Mouse (Mus musculus) CD4-positive, CD25-positive, alpha-beta regulatory T cell, adult 4 months (primary cell): ENCODE data around the gene Atp6v1g2. TPM values are rescaled to one million over a fixed set of nuclear protein-coding genes. Genes with fewer than 3 reads are reported as not detected.

ENCODE experiments used
- ATAC-seq: one replicate; pipeline ENCODE4 v1.8.0; 2017
- polyA plus RNA-seq, 2 experiments: library from polyadenylated mRNA; unstranded; fragments of 100-300 nt; shearing (Covaris generic); gene quantifications; one replicate each; pipeline ENCODE4 v1.2.1; 2017

Atp6v1g2 gene
- polyA plus RNA-seq, 2 experiments from 2014 or later = 6.3 to 8.2 TPM

GRCm38 (mm10) chr17:35255704-35256103 is 22.2 kb downstream of the Atp6v1g2 start:
- ATAC-seq = no peak

GRCm38 (mm10) chr17:35257378-35257777 is 23.9 kb downstream of the Atp6v1g2 start:
- ATAC-seq = no peak

GRCm38 (mm10) chr17:35257824-35258491 is 24.5 kb downstream of the Atp6v1g2 start:
- peak; percentile 30 for ATAC-seq

DNA sequence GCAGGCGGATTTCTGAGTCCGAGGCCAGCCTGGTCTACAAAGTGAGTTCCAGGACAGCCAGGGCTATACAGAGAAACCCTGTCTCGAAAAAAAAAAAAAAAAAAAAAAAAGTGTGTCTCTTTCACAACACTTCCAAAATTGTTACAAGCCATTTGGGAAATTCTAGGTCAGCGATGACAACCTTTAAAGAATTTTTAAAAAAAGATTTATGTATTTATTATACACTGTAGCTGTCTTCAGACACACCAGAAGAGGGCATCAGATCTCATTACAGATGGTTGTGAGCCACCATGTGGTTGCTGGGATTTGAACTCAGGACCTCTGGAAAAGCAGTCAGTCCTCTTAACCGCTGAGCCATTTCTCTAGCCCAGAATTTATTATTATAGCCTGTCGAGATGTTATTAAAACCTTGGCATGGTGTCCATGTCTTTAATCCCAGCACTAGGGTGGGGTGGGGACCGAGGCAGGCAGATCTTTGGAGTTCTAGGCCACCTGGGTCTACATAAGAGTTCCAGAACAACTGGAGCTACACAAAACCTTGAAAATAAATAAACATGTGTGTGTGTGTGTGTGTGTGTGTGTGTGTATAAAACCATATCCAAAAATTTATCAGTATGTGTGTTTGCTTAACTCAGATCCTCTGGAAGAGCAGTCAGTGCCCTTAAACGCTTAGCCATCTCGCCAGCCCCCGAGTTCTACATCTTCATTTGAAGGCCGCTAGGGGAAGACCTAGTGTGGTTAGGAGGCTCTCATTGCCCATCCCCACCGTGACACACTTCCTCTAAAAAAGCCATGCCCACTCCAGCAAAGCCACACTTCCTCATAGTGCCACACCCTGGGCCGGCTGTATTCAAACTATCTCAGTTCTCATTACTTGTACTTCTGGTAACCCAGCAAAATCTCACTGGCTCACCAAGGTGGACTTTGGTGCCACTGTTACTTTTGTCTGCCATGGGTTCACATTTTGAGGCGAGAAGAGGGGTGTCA is 25.3 kb downstream of the Atp6v1g2 start:
- ATAC-seq = peak; percentile 47

- ATAC-seq = no peak
Measured at GRCm38 (mm10) chr17:35259621-35260020, 26.2 kb downstream of the Atp6v1g2 start.

GRCm38 (mm10) chr17:35261651-35262050 is 28.2 kb downstream of the Atp6v1g2 start:
- ATAC-seq = no peak

GRCm38 (mm10) chr17:35262664-35263522 is 29.4 kb downstream of the Atp6v1g2 start, which contains the start of gene H2-D1:
Gene H2-D1 (plus strand): TSS chr17:35262730.
- ATAC-seq = peak; percentile 84

GRCm38 (mm10) chr17:35263523-35263883 is 30.0 kb downstream of the Atp6v1g2 start:
- ATAC-seq = no peak

GRCm38 (mm10) chr17:35267399-35268086 is 34.1 kb downstream of the Atp6v1g2 start:
- no peak for ATAC-seq

- ATAC-seq = no peak
Measured at GRCm38 (mm10) chr17:35269653-35270347, 36.3 kb downstream of the Atp6v1g2 start.

DNA sequence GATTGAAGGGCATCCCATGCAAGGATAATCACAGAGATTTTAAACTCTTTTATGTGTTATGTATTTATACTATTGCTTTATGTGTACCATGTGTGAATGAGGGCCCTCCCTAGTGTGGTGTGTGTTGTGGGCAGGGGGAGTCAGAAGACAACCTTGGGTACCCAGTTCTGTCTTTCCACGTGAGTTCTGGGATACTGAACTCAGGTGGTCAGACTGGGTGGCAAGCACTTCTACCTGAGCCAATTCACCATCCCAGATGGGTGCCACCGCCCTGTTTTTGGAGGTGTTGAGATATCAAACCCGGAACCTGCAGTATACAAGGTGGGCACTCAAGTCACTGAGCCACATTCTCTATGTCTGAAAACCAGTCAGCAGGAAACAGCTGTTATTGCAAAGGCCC is 38.8 kb downstream of the Atp6v1g2 start:
- ATAC-seq = no peak

GRCm38 (mm10) chr17:35274770-35275169 is 41.3 kb downstream of the Atp6v1g2 start:
- ATAC-seq = peak; percentile 76

- no peak for ATAC-seq
Measured at GRCm38 (mm10) chr17:35276304-35276864, 42.9 kb downstream of the Atp6v1g2 start.

DNA sequence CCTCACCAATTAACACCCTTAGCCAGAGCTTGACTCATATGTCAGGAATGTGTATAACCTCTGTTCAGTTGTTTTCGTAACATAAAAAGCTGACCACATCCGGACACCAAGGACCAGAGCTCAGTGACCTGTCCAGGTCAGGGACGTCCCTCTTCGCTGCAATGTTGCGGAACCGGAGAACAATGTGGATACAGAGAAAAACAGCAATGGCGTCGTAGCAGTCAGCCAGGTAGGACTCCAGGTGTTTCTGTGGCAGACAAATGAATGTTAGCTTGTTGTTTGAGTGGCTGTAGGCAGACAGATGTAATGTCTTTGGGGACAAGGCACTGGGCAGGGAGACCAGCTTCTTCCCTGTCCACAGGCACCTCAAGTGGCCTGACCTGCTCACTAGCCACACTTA is 44.6 kb downstream of the Atp6v1g2 start:
- ATAC-seq = no peak

DNA sequence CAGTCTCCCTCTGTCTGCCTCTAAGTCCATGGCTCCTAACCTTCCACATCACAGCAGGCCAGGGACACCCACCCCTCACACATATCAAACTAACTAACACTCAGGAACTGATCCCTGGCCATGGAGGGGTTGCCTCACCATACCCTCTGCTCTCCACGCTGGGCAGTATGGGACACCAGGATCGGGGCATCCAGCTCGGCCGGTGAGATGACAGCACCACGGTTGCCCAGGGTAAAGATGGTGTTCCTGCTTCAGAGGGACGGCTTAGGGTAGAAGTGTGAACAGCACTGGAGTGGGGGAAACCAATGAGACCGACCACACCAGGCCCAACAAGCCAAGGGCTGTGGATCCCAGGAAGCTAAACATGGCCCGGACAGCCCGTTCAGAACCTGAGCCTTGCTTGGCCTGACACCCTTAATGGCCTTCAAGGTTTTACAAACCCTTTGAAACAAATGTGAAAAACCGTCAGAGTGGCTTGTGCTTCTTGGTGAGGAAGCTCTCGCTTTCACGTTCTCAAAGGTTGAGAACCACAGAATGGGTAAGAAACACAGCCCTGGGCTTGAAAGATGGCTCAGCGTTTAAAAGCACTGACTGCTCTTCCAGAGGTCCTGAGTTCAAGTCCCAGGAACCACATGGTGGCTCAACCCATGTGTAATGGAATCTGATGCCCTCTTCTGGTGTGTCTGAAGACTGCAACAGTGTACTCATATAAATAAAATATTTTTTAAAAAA is 45.7 kb downstream of the Atp6v1g2 start:
- no peak for ATAC-seq

- no peak for ATAC-seq
Measured at GRCm38 (mm10) chr17:35280276-35280675, 46.8 kb downstream of the Atp6v1g2 start.

GRCm38 (mm10) chr17:35285431-35285830 is 52.0 kb downstream of the Atp6v1g2 start:
- ATAC-seq = no peak
